Mouse (Mus musculus) heart, adult 2 months (tissue): Measurements from ENCODE around the gene 2200002D01Rik. TPM values are rescaled to one million over a fixed set of nuclear protein-coding genes. Genes with fewer than 3 reads are reported as not detected.

Experiments
- DNase-seq, 2 experiments: peaks; one replicate each; pipeline ENCODE4 v3.0.0; 2021
- H3K27ac ChIP-seq: fragments of 200-600 bp; 2 replicates; pipeline ENCODE4 v1.8.1; 2022
- H3K27me3 ChIP-seq: fragments of 200-500 bp; 2 replicates; pipeline ENCODE4 v1.6.1; 2012; ENCODE audit warnings: mild to moderate bottlenecking, low read length, inconsistent platforms, mixed read lengths; ENCODE audit not compliant: control insufficient read depth, insufficient read depth
- H3K36me3 ChIP-seq: fragments of 200-500 bp; 2 replicates; pipeline ENCODE4 v1.6.1; 2012; ENCODE audit warnings: low read length, inconsistent platforms; ENCODE audit not compliant: control insufficient read depth, insufficient read depth
- H3K4me1 ChIP-seq: fragments of 200-500 bp; 2 replicates; pipeline ENCODE4 v1.6.1; 2011; ENCODE audit warnings: low read length; ENCODE audit not compliant: control insufficient read depth, insufficient read depth
- H3K4me3 ChIP-seq: fragments of 200-600 bp; 2 replicates; pipeline ENCODE4 v1.8.1; 2022
- H3K79me2 ChIP-seq: fragments of 200-500 bp; replicated peaks from 2 replicates; pipeline ENCODE4 v1.6.1; 2012; ENCODE audit warnings: mild to moderate bottlenecking, inconsistent platforms, low read length, moderate library complexity, mixed read lengths; ENCODE audit not compliant: control insufficient read depth, insufficient read depth
- H3K9ac ChIP-seq: fragments of 200-500 bp; 2 replicates; pipeline ENCODE4 v1.6.1; 2012; ENCODE audit warnings: low read depth, mild to moderate bottlenecking, control low read depth, inconsistent platforms, low read length, mixed read lengths
- CTCF ChIP-seq: fragments of 200-600 bp; IDR thresholded peaks from 2 replicates; pipeline ENCODE4 v1.8.1; 2022; ENCODE audit warnings: antibody characterized with exemption, mild to moderate bottlenecking, moderate library complexity
- EP300 ChIP-seq: fragments of 200-500 bp; IDR thresholded peaks from 2 replicates; pipeline ENCODE4 v1.6.1; 2011; ENCODE audit warnings: low read depth, low read length, control low read depth; ENCODE audit not compliant: insufficient read depth
- POLR2A ChIP-seq: fragments of 200-500 bp; IDR thresholded peaks from 2 replicates; pipeline ENCODE4 v1.6.1; 2011; ENCODE audit warnings: mild to moderate bottlenecking, low read depth, low read length, control low read depth; ENCODE audit not compliant: insufficient read depth
- WGBS: fragments of 180-500 bp; shearing (Covaris S2); methylation state at CpG from one replicate; pipeline ENCODE4 v1.1.7; 2018; 5-methylcytosine and 5-hydroxymethylcytosine counted together
- intact Hi-C: fragments of 180-260 bp; cut with DNase I; formaldehyde crosslinking; loops from one replicate; pipeline ENCODE4 v1.15.1; 2025
- polyA plus RNA-seq: library from polyadenylated mRNA; depleted of rRNA; stranded (reverse); fragments of >200 nt; gene quantifications from 2 replicates; pipeline ENCODE4 v1.2.3, GENCODE M21; 2012
- total RNA-seq, 2 experiments: library from RNA; stranded (reverse); gene quantifications; 2 replicates each; pipeline ENCODE4 v1.2.3; 2021

2200002D01Rik gene
- total and polyA plus RNA-seq, 3 experiments: 0.98 to 2.0 (median 1.5) TPM

GRCm38 (mm10) chr7:29270445-29270844, 22.2 kb upstream of the 2200002D01Rik start:
- H3K4me3 ChIP-seq: no peak overlapping the region
- intact Hi-C loops: no loop called here
- no peaks in the 10 kb centered on the region for H3K27me3 ChIP-seq
- no peak overlapping the region for H3K27ac ChIP-seq
- no peak for DNase-seq
- no peaks in the 10 kb centered on the region for H3K36me3 ChIP-seq
- no peaks in the 10 kb centered on the region; the same call in 1 of the 2 replicates for H3K79me2 ChIP-seq
- 88% methylated on average over 4 of the region's 4 CpGs for WGBS
- H3K4me1 ChIP-seq: peaks cover 2% of the 10 kb centered on the region
- no peak overlapping the region for H3K9ac ChIP-seq
- TF ChIP-seq EP300 (no peak), CTCF (no peak), POLR2A (no peak)

GRCm38 (mm10) chr7:29266931-29267330, 18.7 kb upstream of the 2200002D01Rik start:
- Histone ChIP-seq H3K27ac (no peak overlapping the region), H3K4me3 (no peak overlapping the region), H3K79me2 (no peaks in the 10 kb centered on the region; the same call in 1 of the 2 replicates), H3K9ac (no peak overlapping the region), H3K4me1 (peaks cover 1% of the 10 kb centered on the region), H3K27me3 (no peaks in the 10 kb centered on the region), H3K36me3 (no peaks in the 10 kb centered on the region)
- no peak for TF ChIP-seq CTCF
- TF ChIP-seq POLR2A: no peak
- no peak for TF ChIP-seq EP300
- intact Hi-C loops: no loop called here
- DNase-seq: no peak
- 79% methylated on average over 4 of the region's 4 CpGs for WGBS

- no peaks in the 10 kb centered on the region for H3K4me1 ChIP-seq
- DNase-seq: no peak
- no peaks in the 10 kb centered on the region for H3K36me3 ChIP-seq
- H3K9ac ChIP-seq: no peak overlapping the region
- WGBS: 88% methylated on average over 7 of the region's 7 CpGs
- TF ChIP-seq CTCF (no peak), EP300 (no peak), POLR2A (no peak)
- no peak overlapping the region for H3K4me3 ChIP-seq
- H3K27me3 ChIP-seq: no peaks in the 10 kb centered on the region
- H3K79me2 ChIP-seq: no peaks in the 10 kb centered on the region; the same call in 1 of the 2 replicates
- H3K27ac ChIP-seq: no peak overlapping the region
- intact Hi-C loops: no loop called here
Observed at GRCm38 (mm10) chr7:29265636-29266035, 17.4 kb upstream of the 2200002D01Rik start.

- TF ChIP-seq POLR2A: no peak
- TF ChIP-seq EP300: no peak
- TF ChIP-seq CTCF: no peak
- intact Hi-C loops: no loop called here
- WGBS: 85% methylated on average over 3 of the region's 3 CpGs
Observed at GRCm38 (mm10) chr7:29263831-29264230, 15.6 kb upstream of the 2200002D01Rik start.

GRCm38 (mm10) chr7:29262151-29262550, 13.9 kb upstream of the 2200002D01Rik start:
- Histone ChIP-seq H3K27me3 (no peaks in the 10 kb centered on the region), H3K36me3 (no peaks in the 10 kb centered on the region), H3K27ac (peak overlapping the region; percentile 38), H3K4me3 (no peak overlapping the region), H3K9ac (no peak overlapping the region), H3K4me1 (no peaks in the 10 kb centered on the region), H3K79me2 (no peaks in the 10 kb centered on the region; the same call in 1 of the 2 replicates)
- WGBS: 69% methylated on average over 6 of the region's 6 CpGs
- intact Hi-C loops: no loop called here
- no peak for DNase-seq
- TF ChIP-seq EP300: no peak
- no peak for TF ChIP-seq CTCF
- no peak for TF ChIP-seq POLR2A

More at GRCm38 (mm10) chr7:29263831-29264230, 15.6 kb upstream of the 2200002D01Rik start:
- H3K27ac ChIP-seq: no peak overlapping the region
- DNase-seq: no peak
- no peaks in the 10 kb centered on the region for H3K4me1 ChIP-seq
- H3K9ac ChIP-seq: no peak overlapping the region
- H3K36me3 ChIP-seq: no peaks in the 10 kb centered on the region
- H3K4me3 ChIP-seq: no peak overlapping the region
- H3K79me2 ChIP-seq: no peaks in the 10 kb centered on the region; the same call in 1 of the 2 replicates
- H3K27me3 ChIP-seq: no peaks in the 10 kb centered on the region

GRCm38 (mm10) chr7:29259781-29260730, 11.8 kb upstream of the 2200002D01Rik start:
- intact Hi-C loops: no loop called here
- H3K4me1 ChIP-seq: no peaks in the 10 kb centered on the region
- no peak overlapping the region for H3K9ac ChIP-seq
- H3K27ac ChIP-seq: no peak overlapping the region
- TF ChIP-seq EP300 (no peak), CTCF (no peak), POLR2A (no peak)
- H3K36me3 ChIP-seq: no peaks in the 10 kb centered on the region
- no peaks in the 10 kb centered on the region for H3K27me3 ChIP-seq
- no peak overlapping the region for H3K4me3 ChIP-seq
- H3K79me2 ChIP-seq: no peaks in the 10 kb centered on the region
- no peak for DNase-seq
- WGBS: 81% methylated on average over 10 of the region's 10 CpGs
